Mouse (Mus musculus): ENCODE measurements around the gene Gm47985.

Gene Gm47985

DNA sequence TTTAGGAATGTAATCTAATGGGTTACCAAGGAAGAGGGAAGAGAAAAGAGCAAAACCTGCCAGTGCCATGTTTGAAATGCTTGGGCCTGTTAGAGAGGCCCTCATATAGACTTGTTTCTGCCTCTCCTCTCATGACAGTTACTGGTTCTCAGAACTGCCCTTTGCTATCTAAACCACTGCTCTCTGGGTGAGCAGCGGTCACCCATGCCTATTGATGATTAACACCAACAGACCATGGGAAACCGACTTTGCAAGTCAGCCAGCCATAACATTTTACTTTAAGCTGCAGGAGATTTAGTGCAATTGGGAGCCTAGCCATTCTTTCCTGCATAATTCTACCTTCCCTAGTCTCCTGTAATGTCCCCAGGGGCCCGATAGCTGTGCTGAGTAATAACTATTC, 34.1 kb downstream of the Gm47985 start:
- in situ Hi-C loops (cut with MboI; ENCODE audit: unreplicated experiment in 2 of 2), result no loop called here

GRCm38 (mm10) chr1:151219045-151219444, 36.7 kb downstream of the Gm47985 start:
- in situ Hi-C loops (cut with MboI; ENCODE audit: unreplicated experiment in 2 of 2), result no loop called here

DNA sequence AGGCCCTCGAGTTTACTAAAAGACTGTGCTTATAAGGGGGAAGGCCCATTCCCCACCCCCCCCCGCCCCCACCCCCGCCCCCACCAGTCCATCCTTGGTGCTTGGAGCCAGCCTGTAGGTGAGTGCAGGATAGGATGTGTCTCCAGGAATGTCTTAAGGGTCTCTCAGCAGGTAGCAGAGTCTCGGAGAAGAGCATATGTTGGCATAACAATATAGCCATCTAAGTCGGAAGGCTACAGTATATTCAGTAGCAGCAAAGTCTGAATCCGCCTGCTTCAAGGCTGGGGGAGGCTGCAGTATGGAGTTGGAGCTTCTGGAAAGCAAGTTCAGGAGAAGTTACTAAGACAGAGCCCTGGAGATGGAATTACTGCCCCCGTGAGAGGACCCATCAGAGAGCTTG, 37.8 kb downstream of the Gm47985 start:
- in situ Hi-C loops (cut with MboI; ENCODE audit: unreplicated experiment in 2 of 2), result no loop called here

DNA sequence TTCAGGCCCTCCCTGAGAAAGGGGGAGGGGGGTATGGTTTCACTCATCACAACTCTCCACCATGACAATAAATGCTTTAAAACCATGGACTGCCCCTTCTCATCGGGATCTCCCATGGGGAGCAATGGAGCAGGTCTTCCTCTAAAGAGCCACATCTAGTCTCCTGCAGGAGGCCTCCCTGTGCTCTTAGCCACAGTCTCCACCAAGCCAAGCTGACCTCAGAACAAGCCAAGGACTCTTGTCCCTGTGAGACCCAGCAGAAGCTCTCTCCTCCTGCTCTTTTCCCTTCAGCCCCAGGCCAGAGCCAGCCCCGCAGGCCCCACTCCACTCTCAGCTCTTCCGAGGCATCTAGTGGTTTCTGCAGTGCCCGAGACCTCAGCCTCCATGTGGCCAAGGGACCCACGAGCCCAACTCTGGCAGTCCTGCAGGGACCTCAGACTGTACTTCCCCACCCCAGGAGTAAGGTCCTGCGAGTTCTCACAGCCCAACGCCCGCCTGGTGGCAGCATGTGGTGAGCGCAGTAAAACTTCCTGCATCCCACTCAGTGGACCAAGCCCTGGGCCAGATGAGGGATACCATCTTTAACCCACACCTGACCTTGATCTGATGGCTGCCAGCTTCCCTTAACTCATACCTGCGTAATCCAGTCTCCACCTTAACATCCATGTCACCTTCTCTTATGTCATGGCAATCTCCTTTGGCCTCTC, 40.4 kb downstream of the Gm47985 start:
- in situ Hi-C loops (cut with MboI; ENCODE audit: unreplicated experiment in 2 of 2), result no loop called here

DNA sequence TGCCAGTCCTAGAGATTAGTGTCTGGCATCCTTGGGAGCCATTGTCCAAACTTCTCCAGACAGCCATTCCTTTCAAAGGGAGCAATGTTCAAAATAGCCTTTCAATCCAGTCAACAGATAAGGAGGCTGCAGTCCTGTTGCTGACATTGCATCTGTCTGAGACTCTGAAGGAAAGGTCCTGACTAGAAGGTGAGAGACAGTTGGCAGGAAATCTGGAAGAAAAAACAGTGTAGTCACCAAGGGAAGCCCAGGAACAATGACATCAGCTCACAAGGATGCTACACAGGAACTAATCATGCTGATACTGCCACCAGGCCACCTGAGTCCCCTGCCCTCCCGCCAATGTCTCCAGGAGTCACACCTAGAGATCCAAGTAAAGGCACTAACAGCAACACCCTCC, 41.0 kb downstream of the Gm47985 start:
- in situ Hi-C loops (cut with MboI; ENCODE audit: unreplicated experiment in 2 of 2), result no loop called here

DNA sequence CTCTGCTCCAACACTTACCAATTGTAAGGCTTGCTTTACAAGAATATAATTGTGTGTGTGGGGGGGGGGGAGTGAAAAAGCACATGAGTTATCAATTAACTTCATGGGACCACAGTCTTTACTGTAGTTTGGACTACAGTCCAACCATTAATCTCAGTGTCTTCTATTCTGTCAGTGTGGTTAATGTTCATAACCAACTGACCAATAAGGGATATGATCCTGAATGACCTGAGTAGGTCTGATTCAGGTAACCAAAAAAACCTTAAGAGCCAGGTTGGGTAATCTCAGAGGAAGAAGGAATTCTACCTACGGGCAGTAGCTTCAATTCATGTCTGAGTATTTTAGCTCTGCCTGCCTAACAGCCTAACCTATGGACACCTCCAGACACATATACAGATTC, 42.2 kb downstream of the Gm47985 start:
- in situ Hi-C loops (cut with MboI; ENCODE audit: unreplicated experiment in 2 of 2), result no loop called here

- in situ Hi-C loops (cut with MboI; ENCODE audit: unreplicated experiment in 2 of 2), result no loop called here
Observed at GRCm38 (mm10) chr1:151227506-151227905, 45.2 kb downstream of the Gm47985 start.

GRCm38 (mm10) chr1:151228320-151228989, 46.1 kb downstream of the Gm47985 start:
- in situ Hi-C loops (cut with MboI; ENCODE audit: unreplicated experiment in 2 of 2), result no loop called here

- in situ Hi-C loops (cut with MboI; ENCODE audit: unreplicated experiment in 2 of 2), result no loop called here
Observed at GRCm38 (mm10) chr1:151232346-151232745, 50.0 kb downstream of the Gm47985 start.

GRCm38 (mm10) chr1:151233756-151234155, 51.4 kb downstream of the Gm47985 start:
- in situ Hi-C loops (cut with MboI; ENCODE audit: unreplicated experiment in 2 of 2), result no loop called here

Measured in v-Abl transformed pro-B cells (cell line).